Mouse (Mus musculus) intestine, embryonic 16.5 days (tissue): ENCODE measurements at regions not wholly inside any gene's neighbourhood (a gene's known extent, or its start where the extent isn't known, plus 50 kb on each side); places are given as distances from the start of the nearest gene placed in this dataset.

Experiments used
- ATAC-seq: fragments of 200-750 bp; cut with Nextera tagmentation; 2 replicates; pipeline ENCODE4 v1.8.0; 2017; ENCODE audit warnings: moderate TSS enrichment, moderate library complexity
- H3K27ac ChIP-seq: fragments of 300-500 bp; sonication (generic); 2 replicates; pipeline ENCODE4 v1.5.1; 2014; ENCODE audit warnings: mild to moderate bottlenecking, low read length
- H3K27me3 ChIP-seq: fragments of 300-500 bp; sonication (generic); replicated peaks from 2 replicates; pipeline ENCODE4 v1.6.1; 2014; ENCODE audit warnings: low read length, control low read depth, mixed read lengths; ENCODE audit not compliant: control insufficient read depth, insufficient read depth
- H3K36me3 ChIP-seq: fragments of 300-500 bp; sonication (generic); 2 replicates; pipeline ENCODE4 v1.6.1; 2014; ENCODE audit warnings: low read length, control low read depth; ENCODE audit not compliant: control insufficient read depth, insufficient read depth
- H3K4me1 ChIP-seq: fragments of 300-500 bp; sonication (generic); 2 replicates; pipeline ENCODE4 v1.6.1; 2014; ENCODE audit warnings: low read length, control low read depth, mixed read lengths; ENCODE audit not compliant: control insufficient read depth, insufficient read depth
- H3K4me2 ChIP-seq: fragments of 300-500 bp; sonication (generic); 2 replicates; pipeline ENCODE4 v1.6.1; 2014; ENCODE audit warnings: low read depth, low read length, control low read depth
- H3K4me3 ChIP-seq: fragments of 300-500 bp; sonication (generic); 2 replicates; pipeline ENCODE4 v1.5.1; 2014; ENCODE audit warnings: mild to moderate bottlenecking, low read length
- H3K9ac ChIP-seq: fragments of 300-500 bp; sonication (generic); 2 replicates; pipeline ENCODE4 v1.6.1; 2014; ENCODE audit warnings: low read depth, low read length
- H3K9me3 ChIP-seq: fragments of 300-500 bp; sonication (generic); 2 replicates; pipeline ENCODE4 v1.6.1; 2016; ENCODE audit warnings: low read length, control low read depth; ENCODE audit not compliant: control insufficient read depth
- WGBS: fragments of 180-500 bp; shearing (Covaris S2); extraction: QIAGEN DNeasy Blood & Tissue Kit; methylation state at CpG from one replicate; pipeline ENCODE4 v1.1.7; 2014; 5-methylcytosine and 5-hydroxymethylcytosine counted together

GRCm38 (mm10) chr5:67534056-67534455 is 73.6 kb upstream of the Shisa3 start:
- H3K9ac ChIP-seq, result no peak overlapping the region
- H3K4me3 ChIP-seq, result no peak overlapping the region
- H3K36me3 ChIP-seq, result no peaks in the 10 kb centered on the region
- H3K4me2 ChIP-seq, result no peak overlapping the region
- no peak overlapping the region for H3K27ac ChIP-seq
- H3K4me1 ChIP-seq, result 0 out of 2 replicates have a peak, but pooled peaks cover 2% of the 10 kb centered on the region
- H3K9me3 ChIP-seq, result no peaks in the 10 kb centered on the region
- 64% methylated on average over 7 of the region's 7 CpGs for WGBS
- ATAC-seq, result no peak
- H3K27me3 ChIP-seq, result no peaks in the 10 kb centered on the region

DNA sequence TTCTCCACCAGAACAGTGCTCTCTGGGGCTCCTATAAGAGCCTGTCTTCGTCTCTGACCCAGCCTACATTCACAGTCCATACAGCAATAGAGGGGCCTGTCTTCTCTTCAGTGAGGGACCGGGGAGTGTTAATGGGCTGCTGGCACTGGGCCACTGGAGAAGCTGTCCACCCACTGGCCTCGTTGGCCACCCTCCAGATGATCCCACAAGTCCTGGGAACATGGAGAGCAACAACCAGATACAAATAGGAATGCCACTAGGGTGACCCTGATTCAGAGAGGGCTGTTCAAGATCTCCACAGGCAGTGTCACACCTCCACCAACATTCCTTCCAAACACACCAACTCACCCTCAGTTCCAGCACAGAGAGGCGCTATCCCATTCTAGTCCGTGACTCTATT is 69.7 kb upstream of the Shisa3 start:
- Histone ChIP-seq H3K9me3 (no peaks in the 10 kb centered on the region), H3K9ac (no peak overlapping the region), H3K36me3 (no peaks in the 10 kb centered on the region), H3K4me2 (no peak overlapping the region), H3K27ac (no peak overlapping the region), H3K27me3 (no peaks in the 10 kb centered on the region), H3K4me3 (no peak overlapping the region), H3K4me1 (no peaks in the 10 kb centered on the region)
- ATAC-seq, result no peak
- WGBS, result 68% methylated on average over 5 of the region's 5 CpGs

- no peak overlapping the region for H3K9ac ChIP-seq
- H3K4me1 ChIP-seq, result no peaks in the 10 kb centered on the region
- no peak overlapping the region for H3K4me3 ChIP-seq
- no peaks in the 10 kb centered on the region for H3K36me3 ChIP-seq
- no peaks in the 10 kb centered on the region for H3K27me3 ChIP-seq
- peak; percentile 36; the same call in 1 of the 2 replicates for ATAC-seq
- H3K9me3 ChIP-seq, result no peaks in the 10 kb centered on the region
- H3K4me2 ChIP-seq, result no peak overlapping the region
- no peak overlapping the region for H3K27ac ChIP-seq
- 53% methylated on average over 8 of the region's 8 CpGs for WGBS
Observed at GRCm38 (mm10) chr5:67539591-67540238, 68.0 kb upstream of the Shisa3 start.

- no peak for ATAC-seq
- Histone ChIP-seq H3K9me3 (no peaks in the 10 kb centered on the region; the same call in 1 of the 2 replicates), H3K27ac (no peak overlapping the region), H3K4me3 (no peak overlapping the region), H3K9ac (no peak overlapping the region), H3K4me2 (no peak overlapping the region), H3K36me3 (no peaks in the 10 kb centered on the region), H3K4me1 (no peaks in the 10 kb centered on the region), H3K27me3 (no peaks in the 10 kb centered on the region)
- WGBS, result 33% methylated on average over 3 of the region's 3 CpGs
Observed at GRCm38 (mm10) chr5:67541867-67542266, 65.8 kb upstream of the Shisa3 start.

GRCm38 (mm10) chr5:67544028-67544589 is 63.6 kb upstream of the Shisa3 start:
- Histone ChIP-seq H3K9ac (no peak overlapping the region), H3K4me2 (no peak overlapping the region), H3K27ac (no peak overlapping the region), H3K36me3 (no peaks in the 10 kb centered on the region), H3K4me1 (no peaks in the 10 kb centered on the region), H3K4me3 (no peak overlapping the region), H3K9me3 (no peaks in the 10 kb centered on the region; the same call in 1 of the 2 replicates), H3K27me3 (no peaks in the 10 kb centered on the region; the same call in 1 of the 2 replicates)
- ATAC-seq, result no peak
- 51% methylated on average over 9 of the region's 9 CpGs for WGBS

DNA sequence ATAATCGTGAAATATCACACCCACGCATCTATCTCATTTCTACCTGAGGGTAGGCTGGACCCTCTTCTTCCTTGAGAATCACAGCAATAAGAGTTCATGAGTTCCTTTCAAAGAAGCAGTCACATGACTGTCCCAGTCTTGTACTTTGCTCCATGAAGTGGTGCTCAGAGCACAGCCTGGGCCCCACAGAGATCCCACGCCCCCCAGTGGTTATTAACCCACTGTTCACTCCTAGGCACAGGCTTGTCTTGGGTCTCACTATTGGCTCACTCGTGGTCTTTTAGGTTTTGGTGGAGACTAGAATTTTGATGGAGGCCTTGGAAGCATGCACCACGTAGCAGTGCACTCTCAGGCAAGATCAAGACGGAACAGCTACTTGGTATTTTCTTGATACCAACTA is 57.4 kb upstream of the Shisa3 start:
- H3K4me1 ChIP-seq, result no peaks in the 10 kb centered on the region
- no peaks in the 10 kb centered on the region; the same call in 1 of the 2 replicates for H3K9me3 ChIP-seq
- 91% methylated on average over 6 of the region's 6 CpGs for WGBS
- no peak overlapping the region for H3K4me2 ChIP-seq
- 0 out of 2 replicates have a peak, but pooled peaks cover under 1% of the 10 kb centered on the region for H3K36me3 ChIP-seq
- no peak overlapping the region for H3K27ac ChIP-seq
- ATAC-seq, result no peak
- no peaks in the 10 kb centered on the region; the same call in 1 of the 2 replicates for H3K27me3 ChIP-seq
- H3K9ac ChIP-seq, result no peak overlapping the region
- no peak overlapping the region for H3K4me3 ChIP-seq

DNA sequence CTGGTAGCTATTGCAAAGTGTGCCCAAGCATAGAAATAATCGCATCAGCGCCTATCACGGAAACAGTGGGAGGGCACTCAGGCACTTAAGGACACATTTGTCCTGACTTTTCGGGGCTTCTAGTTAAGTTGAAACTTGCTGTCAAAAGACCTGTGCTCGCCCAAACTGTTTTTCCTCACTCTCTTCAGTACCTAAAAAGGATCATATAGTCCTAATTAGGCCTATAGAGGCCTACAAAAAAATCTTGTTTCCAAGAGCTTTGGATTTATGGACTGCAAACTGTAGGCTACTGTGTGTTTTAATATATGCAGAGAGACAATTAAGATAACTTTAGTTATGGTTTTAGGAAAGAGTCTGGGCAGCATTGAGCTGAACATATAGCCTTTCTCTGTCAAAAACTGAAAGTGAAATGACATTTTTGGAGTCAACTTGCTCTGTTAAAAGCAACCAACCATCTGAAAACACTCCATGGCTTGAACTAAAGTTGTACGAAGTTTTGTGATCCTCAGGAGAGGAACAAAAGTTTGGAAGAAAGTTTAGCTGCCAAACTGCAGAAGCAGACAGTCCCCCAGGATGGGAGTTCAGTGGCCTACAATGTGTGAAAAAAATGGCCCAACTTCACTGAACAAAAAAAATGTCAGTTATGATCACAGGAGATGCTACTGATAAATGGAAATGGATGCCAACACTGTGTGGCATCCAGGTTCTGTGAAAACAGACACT is 55.9 kb upstream of the Shisa3 start:
- ATAC-seq, result no peak

GRCm38 (mm10) chr5:67552865-67553264 is 54.8 kb upstream of the Shisa3 start:
- Histone ChIP-seq H3K27me3 (no peaks in the 10 kb centered on the region), H3K4me2 (no peak overlapping the region), H3K4me1 (no peaks in the 10 kb centered on the region), H3K9ac (no peak overlapping the region), H3K27ac (no peak overlapping the region), H3K4me3 (no peak overlapping the region), H3K9me3 (no peaks in the 10 kb centered on the region), H3K36me3 (0 out of 2 replicates have a peak, but pooled peaks cover 2% of the 10 kb centered on the region)
- no peak for ATAC-seq
- WGBS, result 93% methylated on average over 2 of the region's 2 CpGs

More for the DNA sequence above, 55.9 kb upstream of the Shisa3 start:
- H3K36me3 ChIP-seq, result 0 out of 2 replicates have a peak, but pooled peaks cover 2% of the 10 kb centered on the region
- no peak overlapping the region for H3K9ac ChIP-seq
- H3K4me3 ChIP-seq, result no peak overlapping the region
- H3K27ac ChIP-seq, result no peak overlapping the region
- no peaks in the 10 kb centered on the region for H3K4me1 ChIP-seq
- WGBS, result 86% methylated on average over 6 of the region's 6 CpGs
- H3K9me3 ChIP-seq, result no peaks in the 10 kb centered on the region
- no peak overlapping the region for H3K4me2 ChIP-seq
- no peaks in the 10 kb centered on the region; the same call in 1 of the 2 replicates for H3K27me3 ChIP-seq
